Mouse (Mus musculus) MEL (cell line): Measurements from ENCODE around the gene Fkbp8.

Experiments used
- CHD1 ChIP-seq: IDR thresholded peaks from 2 replicates; pipeline ENCODE4 v1.6.1; 2012; ENCODE audit warnings: low read depth, mild to moderate bottlenecking, inconsistent platforms, low read length, improper control_type of control experiment
- CHD2 ChIP-seq: IDR thresholded peaks from 2 replicates; pipeline ENCODE4 v1.6.1; 2011; ENCODE audit warnings: low read length, improper control_type of control experiment
- CTCF ChIP-seq, 3 experiments: IDR thresholded peaks in 2 of 3; conservative IDR thresholded peaks in 1 of 3; 2 replicates each; pipeline ENCODE4 v1.5.1; 2011 to 2012; ENCODE audit warnings: low read length in 3 of 3, low read depth in 2 of 3, mild to moderate bottlenecking in 2 of 3, improper control_type of control experiment in 1 of 3, inconsistent platforms in 1 of 3, mixed read lengths in 1 of 3, moderate library complexity in 1 of 3; ENCODE audit not compliant: control insufficient read depth in 1 of 3, insufficient read depth in 1 of 3, poor library complexity in 1 of 3, severe bottlenecking in 1 of 3
- ETS1 ChIP-seq: IDR thresholded peaks from 2 replicates; pipeline ENCODE4 v1.6.1; 2012; ENCODE audit warnings: low read depth, mild to moderate bottlenecking, inconsistent platforms, low read length, improper control_type of control experiment, moderate library complexity
- NRF1 ChIP-seq: IDR thresholded peaks from 2 replicates; pipeline ENCODE4 v1.6.1; 2014; ENCODE audit warnings: low read depth, mild to moderate bottlenecking, inconsistent platforms, low read length, improper control_type of control experiment, moderate library complexity; ENCODE audit not compliant: poor library complexity, insufficient read depth, severe bottlenecking
- SMC3 ChIP-seq: IDR thresholded peaks from 2 replicates; pipeline ENCODE4 v1.6.1; 2011; ENCODE audit warnings: low read depth, low read length, improper control_type of control experiment
- USF1 ChIP-seq: IDR thresholded peaks from 2 replicates; pipeline ENCODE4 v1.6.1; 2014; ENCODE audit warnings: low read depth, mild to moderate bottlenecking, inconsistent platforms, low read length, improper control_type of control experiment, moderate library complexity

DNA sequence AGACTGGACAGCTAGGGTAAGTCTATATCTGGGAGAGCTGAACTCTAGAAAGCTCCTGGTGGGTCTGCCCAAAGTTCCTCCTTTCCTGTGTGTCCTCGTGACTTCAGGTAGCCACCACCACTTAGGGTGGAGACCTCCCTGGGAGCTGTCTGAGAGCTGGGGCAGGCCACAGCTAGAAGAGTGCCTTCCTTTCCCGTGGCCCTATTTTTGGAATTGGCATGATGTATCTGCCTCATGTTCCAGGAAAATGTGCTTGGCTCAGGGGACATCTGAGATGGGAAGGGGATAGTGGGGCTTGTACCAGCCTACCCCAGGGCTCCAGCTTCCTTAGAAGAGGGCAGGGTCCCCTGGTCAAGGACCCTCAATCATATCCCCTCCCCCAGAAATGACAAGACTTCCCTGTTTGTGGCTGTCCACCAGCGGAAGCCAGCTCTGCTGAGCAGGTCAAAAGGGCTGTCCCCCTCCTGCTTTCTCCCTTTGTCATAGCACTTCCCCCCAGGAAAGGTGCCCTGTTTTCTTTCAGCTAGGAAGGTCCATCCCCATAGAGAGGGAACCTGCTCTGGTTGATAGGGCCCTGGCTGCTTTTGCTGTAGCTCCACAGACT is 24.1 kb downstream of the Fkbp8 start:
- TF ChIP-seq NRF1: no peak
- no peak for TF ChIP-seq CHD2
- TF ChIP-seq USF1: no peak
- no peak for TF ChIP-seq CTCF (IDR thresholded peaks at IDR 0.05 in 2 of 3, conservative IDR thresholded peaks at IDR 0.05 in 1 of 3; ENCODE audit: control insufficient read depth in 1 of 3, insufficient read depth in 1 of 3, low read depth in 2 of 3, low read length in 3 of 3, poor library complexity in 1 of 3, severe bottlenecking in 1 of 3)
- TF ChIP-seq SMC3: no peak
- TF ChIP-seq CHD1: no peak
- no peak for TF ChIP-seq ETS1
